In genomic region chr3:54989358-54989757, GRCm38 (mm10) we compare ENCODE assay signal across 8 mouse cellular contexts.
A peak's percentile ranks its signal among the peaks of the same experiment; 100 is the strongest.
DNase-seq lines count a peak whose midpoint lies in the region; ATAC-seq and TF ChIP-seq lines count a peak whose summit lies in the region.

No protein-coding gene starts in this region.

- no peak overlapping the region for H3K4me3 ChIP-seq in lung, postnatal 0 days (ENCODE audit: low read depth, low read length)

- no peak overlapping the region for H3K27ac ChIP-seq in lung, postnatal 0 days (ENCODE audit: low read length)

- no peak for ATAC-seq in lung, postnatal 0 days
- no peak for ATAC-seq in megakaryocyte, adult 5-6 weeks (ENCODE audit: poor library complexity, severe bottlenecking)

- H3K36me3 ChIP-seq in lung, postnatal 0 days (ENCODE audit: insufficient read depth, low read length) = no peaks in the 10 kb centered on the region

- no peak for TF ChIP-seq CTCF in lung, postnatal 0 days (IDR thresholded peaks at IDR 0.05)

- H3K4me1 ChIP-seq in lung, postnatal 0 days (ENCODE audit: insufficient read depth, low read depth, low read length) = no peaks in the 10 kb centered on the region

- H3K27me3 ChIP-seq in lung, postnatal 0 days (replicated peaks; ENCODE audit: insufficient read depth, low read length) = no peaks in the 10 kb centered on the region

- no peak overlapping the region for H3K9ac ChIP-seq in lung, postnatal 0 days (replicated peaks; ENCODE audit: low read depth)

- H3K4me2 ChIP-seq in lung, postnatal 0 days (replicated peaks; ENCODE audit: low read depth, low read length) = no peak overlapping the region

- TF ChIP-seq EP300 in lung, postnatal 0 days (IDR thresholded peaks at IDR 0.05) = no peak

- DNase-seq in cerebellum, postnatal 4 days (ENCODE audit: low spot score in 2 of 2) = peak; percentile 32 to 75
- no peak for DNase-seq in cerebellum, adult 9-10 months
- peak; percentile 5 for DNase-seq in urinary bladder, postnatal 25 days (ENCODE audit: low spot score)
- DNase-seq in urinary bladder, adult 2 months (ENCODE audit: low spot score) = no peak
- DNase-seq in kidney, adult 8-10 months = peak; percentile 19 to 22
- peak; percentile 15 for DNase-seq in lung, postnatal 0 days (ENCODE audit: low spot score)
- no peak for DNase-seq in embryo, embryonic 11 days

- H3K9me3 ChIP-seq in lung, postnatal 0 days (ENCODE audit: low read length) = no peaks in the 10 kb centered on the region

- WGBS in lung, postnatal 0 days = 16% methylated on average over 8 of the region's 8 CpGs

Comparison
In these comparisons a context has a peak if more than half of its experiments do, and no peak if none do; other contexts are left out.
1. DNase-seq: peak in cerebellum, postnatal 4 days (2 of 2), urinary bladder, postnatal 25 days (single experiment), kidney, adult 8-10 months (2 of 2) and lung, postnatal 0 days (single experiment); none in cerebellum, adult 9-10 months (single experiment), urinary bladder, adult 2 months (single experiment) and embryo, embryonic 11 days (single experiment).